Mouse (Mus musculus) heart, embryonic 12.5 days (tissue): ENCODE measurements around the gene Serpina1c. TPM values are rescaled to one million over a fixed set of nuclear protein-coding genes. Genes with fewer than 3 reads are reported as not detected.
"Not testable (repeated sequence)": the region's sequence is repeated elsewhere in the genome, so short reads cannot be mapped to it uniquely, and the experiment has no call there.

Experiments
- ATAC-seq: fragments of 200-750 bp; cut with Nextera tagmentation; 2 replicates; pipeline ENCODE4 v1.8.0; 2017; ENCODE audit warnings: moderate TSS enrichment, moderate library complexity; ENCODE audit not compliant: insufficient number of reproducible peaks, low FRiP score
- H3K27ac ChIP-seq: fragments of 300-500 bp; sonication (generic); 2 replicates; pipeline ENCODE4 v1.5.1; 2016; ENCODE audit warnings: mild to moderate bottlenecking, moderate library complexity; ENCODE audit not compliant: poor library complexity, severe bottlenecking
- H3K27me3 ChIP-seq: fragments of 300-500 bp; sonication (generic); replicated peaks from 2 replicates; pipeline ENCODE4 v1.6.1; 2016; ENCODE audit warnings: mild to moderate bottlenecking, moderate library complexity
- H3K36me3 ChIP-seq: fragments of 300-500 bp; sonication (generic); 2 replicates; pipeline ENCODE4 v1.6.1; 2016; ENCODE audit warnings: mild to moderate bottlenecking, moderate library complexity
- H3K4me1 ChIP-seq: fragments of 300-500 bp; sonication (generic); replicated peaks from 2 replicates; pipeline ENCODE4 v1.6.1; 2016; ENCODE audit warnings: mild to moderate bottlenecking
- H3K4me2 ChIP-seq: fragments of 300-500 bp; sonication (generic); 2 replicates; pipeline ENCODE4 v1.6.1; 2016; ENCODE audit warnings: mild to moderate bottlenecking, moderate library complexity
- H3K4me3 ChIP-seq: fragments of 300-500 bp; sonication (generic); 2 replicates; pipeline ENCODE4 v1.5.1; 2016; ENCODE audit warnings: mild to moderate bottlenecking
- H3K9ac ChIP-seq: fragments of 300-500 bp; sonication (generic); 2 replicates; pipeline ENCODE4 v1.6.1; 2016; ENCODE audit warnings: mild to moderate bottlenecking, moderate library complexity
- H3K9me3 ChIP-seq: fragments of 300-500 bp; sonication (generic); replicated peaks from 2 replicates; pipeline ENCODE4 v1.6.1; 2016; ENCODE audit warnings: mild to moderate bottlenecking, moderate library complexity
- WGBS: fragments of 180-500 bp; shearing (Covaris S2); methylation state at CpG from one replicate; pipeline ENCODE4 v1.1.7; 2016; 5-methylcytosine and 5-hydroxymethylcytosine counted together
- polyA plus RNA-seq: library from polyadenylated mRNA; unstranded; fragments of >200 nt; fragmentation: Nextera tagmentation; extraction: Ambion mirVana; gene quantifications from 2 replicates; pipeline ENCODE4 v1.2.1, GENCODE M21; 2016

Serpina1c gene
- polyA plus RNA-seq, 1 experiment from 2014 or later: 0.34 TPM

DNA sequence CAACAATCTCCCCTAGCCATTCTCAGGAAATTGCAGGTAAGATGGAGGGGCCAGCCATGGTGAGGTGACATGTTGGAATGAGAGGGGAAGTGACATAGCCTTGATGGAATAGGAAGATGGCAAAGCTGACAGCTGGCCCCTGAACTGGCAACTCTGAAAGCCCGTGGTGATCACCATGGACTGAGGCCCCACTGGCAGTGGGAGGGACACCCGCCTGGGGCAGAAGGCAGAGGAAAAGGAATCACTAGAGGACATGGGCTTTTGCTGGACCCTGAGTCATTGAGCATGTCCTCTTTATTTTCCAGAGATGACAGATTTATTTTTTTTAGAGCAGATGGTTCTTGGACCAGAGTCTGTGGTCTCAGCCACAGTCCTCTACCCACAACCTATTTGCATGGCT, 51.7 kb downstream of the Serpina1c start:
- H3K4me3 ChIP-seq, ATAC-seq, H3K36me3 ChIP-seq, H3K4me1 ChIP-seq, H3K27ac ChIP-seq, H3K4me2 ChIP-seq, H3K9ac ChIP-seq, H3K27me3 ChIP-seq: not testable (repeated sequence)
- 65% methylated on average over 2 of the region's 2 CpGs for WGBS
- H3K9me3 ChIP-seq: peaks cover 22% of the 10 kb centered on the region

Other genes starting within 250 kb of the Serpina1c start
- 1.6 and 14.3 TPM in 2 replicates for gene Serpina6, start 247.7 kb downstream of the Serpina1c start, polyA plus RNA-seq
- gene Serpina16, start 228.7 kb downstream of the Serpina1c start, polyA plus RNA-seq: not detected in 2 replicates
- gene Serpina1f, start 209.4 kb downstream of the Serpina1c start, polyA plus RNA-seq: not detected in 2 replicates
- 0.59 TPM in 1 of 2 replicates, not detected in the other for gene Serpina1d, start 131.3 kb downstream of the Serpina1c start, polyA plus RNA-seq
- 0.53 and 4.9 TPM in 2 replicates for gene Serpina1b, start 74.5 kb downstream of the Serpina1c start, polyA plus RNA-seq
- 0.48 and 3.8 TPM in 2 replicates for gene Serpina1a, start 41.3 kb downstream of the Serpina1c start, polyA plus RNA-seq
- 0.17 and 0.32 TPM in 2 replicates for gene Serpina1e, start 54.1 kb upstream of the Serpina1c start, polyA plus RNA-seq
- not detected in 2 replicates for gene Serpina11, start 85.1 kb upstream of the Serpina1c start, polyA plus RNA-seq
- gene Serpina9, start 108.9 kb upstream of the Serpina1c start, polyA plus RNA-seq: 0.17 and 0.28 TPM in 2 replicates
- gene Serpina12, start 139.6 kb upstream of the Serpina1c start, polyA plus RNA-seq: not detected in 2 replicates
- not detected in 2 replicates for gene Serpina5, start 196.2 kb upstream of the Serpina1c start, polyA plus RNA-seq
- gene Serpina3a, start 207.8 kb upstream of the Serpina1c start, polyA plus RNA-seq: not detected in 2 replicates
- gene Serpina3b, start 223.1 kb upstream of the Serpina1c start, polyA plus RNA-seq: 0.09 and 0.10 TPM in 2 replicates
- 0.13 TPM in 1 of 2 replicates, not detected in the other for gene Serpina3c, start 249.0 kb upstream of the Serpina1c start, polyA plus RNA-seq